Mouse (Mus musculus) MEL (cell line): ENCODE data around the gene Plin2. TPM values are rescaled to one million over a fixed set of nuclear protein-coding genes. Genes with fewer than 3 reads are reported as not detected.
A peak's percentile ranks its signal among the peaks of the same experiment; 100 is the strongest.

Experiments
- DNase-seq: peaks from one replicate; pipeline ENCODE4 v3.0.0; 2011; ENCODE audit warnings: low read depth, low spot score
- H3K27ac ChIP-seq: 2 replicates; pipeline ENCODE4 v1.5.1; 2012; ENCODE audit warnings: low read depth, mild to moderate bottlenecking, control low read depth, low read length, moderate library complexity; ENCODE audit not compliant: control insufficient read depth
- H3K27me3 ChIP-seq, 2 experiments: fragments of 150-350 bp in 1 of 2; sonication (generic) in 1 of 2; 2 replicates each; pipeline ENCODE4 v1.6.1; 2012; ENCODE audit warnings: low read length in 2 of 2, mild to moderate bottlenecking in 2 of 2, improper control_type of control experiment in 1 of 2, moderate library complexity in 1 of 2; ENCODE audit not compliant: insufficient read depth in 2 of 2, control insufficient read depth in 1 of 2
- H3K36me3 ChIP-seq, 2 experiments: 2 replicates each; pipeline ENCODE4 v1.6.1; 2012 to 2014; ENCODE audit warnings: low read length in 2 of 2, improper control_type of control experiment in 1 of 2, inconsistent platforms in 1 of 2, mild to moderate bottlenecking in 1 of 2; ENCODE audit not compliant: insufficient read depth in 2 of 2, control insufficient read depth in 1 of 2
- H3K4me1 ChIP-seq, 2 experiments: fragments of 150-350 bp in 1 of 2; sonication (generic) in 1 of 2; 2 replicates each; pipeline ENCODE4 v1.6.1; 2012; ENCODE audit warnings: low read length in 2 of 2, improper control_type of control experiment in 1 of 2, mild to moderate bottlenecking in 1 of 2; ENCODE audit not compliant: insufficient read depth in 2 of 2, control insufficient read depth in 1 of 2
- H3K4me3 ChIP-seq, 2 experiments: fragments of 150-350 bp in 1 of 2; sonication (generic) in 1 of 2; 2 replicates each; pipeline ENCODE4 v1.5.1; 2012; ENCODE audit warnings: low read depth in 2 of 2, low read length in 2 of 2, mild to moderate bottlenecking in 2 of 2, moderate library complexity in 2 of 2, control low read depth in 1 of 2, improper control_type of control experiment in 1 of 2; ENCODE audit not compliant: control insufficient read depth in 1 of 2, insufficient read depth in 1 of 2
- H3K79me2 ChIP-seq: 2 replicates; pipeline ENCODE4 v1.6.1; 2012; ENCODE audit warnings: mild to moderate bottlenecking, low read length, moderate library complexity; ENCODE audit not compliant: control insufficient read depth, poor library complexity, insufficient read depth
- H3K9ac ChIP-seq: 2 replicates; pipeline ENCODE4 v1.6.1; 2012; ENCODE audit warnings: low read depth, mild to moderate bottlenecking, control low read depth, low read length, moderate library complexity; ENCODE audit not compliant: control insufficient read depth, poor library complexity, severe bottlenecking
- H3K9me3 ChIP-seq: fragments of 150-350 bp; sonication (generic); replicated peaks from 2 replicates; pipeline ENCODE4 v1.6.1; 2012; ENCODE audit warnings: mild to moderate bottlenecking, low read length, improper control_type of control experiment, moderate library complexity; ENCODE audit not compliant: insufficient read depth
- EP300 ChIP-seq, 2 experiments: IDR thresholded peaks; 2 replicates each; pipeline ENCODE4 v1.6.1; 2011; ENCODE audit warnings: improper control_type of control experiment in 2 of 2, low read length in 2 of 2, low read depth in 1 of 2, mild to moderate bottlenecking in 1 of 2
- ETS1 ChIP-seq: IDR thresholded peaks from 2 replicates; pipeline ENCODE4 v1.6.1; 2012; ENCODE audit warnings: low read depth, mild to moderate bottlenecking, inconsistent platforms, low read length, improper control_type of control experiment, moderate library complexity
- GABPA ChIP-seq: IDR thresholded peaks from 2 replicates; pipeline ENCODE4 v1.6.1; 2012; ENCODE audit warnings: low read depth, mild to moderate bottlenecking, inconsistent platforms, low read length, improper control_type of control experiment, moderate library complexity
- HCFC1 ChIP-seq: IDR thresholded peaks from 2 replicates; pipeline ENCODE4 v1.6.1; 2012; ENCODE audit warnings: low read depth, mild to moderate bottlenecking, inconsistent platforms, low read length, improper control_type of control experiment, moderate library complexity
- MAX ChIP-seq: IDR thresholded peaks from 2 replicates; pipeline ENCODE4 v1.6.1; 2011; ENCODE audit warnings: low read length, improper control_type of control experiment
- POLR2AphosphoS2 ChIP-seq: IDR thresholded peaks from 2 replicates; pipeline ENCODE4 v1.6.1; 2011; ENCODE audit warnings: low read length, improper control_type of control experiment
- POLR2AphosphoS5 ChIP-seq: IDR thresholded peaks from 2 replicates; pipeline ENCODE4 v1.6.1; 2012; ENCODE audit warnings: low read depth, borderline replicate concordance, mild to moderate bottlenecking, inconsistent platforms, low read length, moderate library complexity, mixed read lengths
- SIN3A ChIP-seq: IDR thresholded peaks from 2 replicates; pipeline ENCODE4 v1.6.1; 2012; ENCODE audit warnings: low read length, improper control_type of control experiment, inconsistent platforms
- SMC3 ChIP-seq: IDR thresholded peaks from 2 replicates; pipeline ENCODE4 v1.6.1; 2011; ENCODE audit warnings: low read depth, low read length, improper control_type of control experiment
- TBP ChIP-seq: IDR thresholded peaks from 2 replicates; pipeline ENCODE4 v1.8.0; 2011; ENCODE audit warnings: low read depth, low read length, improper control_type of control experiment
- TCF12 ChIP-seq: IDR thresholded peaks from 2 replicates; pipeline ENCODE4 v1.6.1; 2014; ENCODE audit warnings: low read depth, mild to moderate bottlenecking, inconsistent platforms, low read length, improper control_type of control experiment, moderate library complexity
- USF2 ChIP-seq, 2 experiments: IDR thresholded peaks; 2 replicates each; pipeline ENCODE4 v1.6.1; 2011 to 2012; ENCODE audit warnings: improper control_type of control experiment in 2 of 2, low read length in 2 of 2, borderline replicate concordance in 1 of 2, inconsistent platforms in 1 of 2, low read depth in 1 of 2, mild to moderate bottlenecking in 1 of 2; ENCODE audit not compliant: insufficient read depth in 1 of 2
- polyA plus RNA-seq, 2 experiments: library from polyadenylated mRNA; stranded (reverse) in 1 of 2; unstranded in 1 of 2; fragments of >175 nt in 1 of 2; fragments of >200 nt in 1 of 2; gene quantifications; 2 replicates each; pipeline versions ENCODE4 v1.2.1 to v1.2.4; 2012; ENCODE audit warnings: low replicate concordance in 2 of 2, low read depth in 1 of 2; ENCODE audit not compliant: insufficient read length in 2 of 2, insufficient read depth in 1 of 2, missing spikeins in 1 of 2
- total RNA-seq: library from RNA; depleted of rRNA; stranded (reverse); fragments of 300-350 nt; gene quantifications from 2 replicates; pipeline ENCODE4 v1.2.3, GENCODE M21; 2012

Gene Plin2
- total and polyA plus RNA-seq, 3 experiments = 75.9 to 92.2 TPM; not detected in 1

DNA sequence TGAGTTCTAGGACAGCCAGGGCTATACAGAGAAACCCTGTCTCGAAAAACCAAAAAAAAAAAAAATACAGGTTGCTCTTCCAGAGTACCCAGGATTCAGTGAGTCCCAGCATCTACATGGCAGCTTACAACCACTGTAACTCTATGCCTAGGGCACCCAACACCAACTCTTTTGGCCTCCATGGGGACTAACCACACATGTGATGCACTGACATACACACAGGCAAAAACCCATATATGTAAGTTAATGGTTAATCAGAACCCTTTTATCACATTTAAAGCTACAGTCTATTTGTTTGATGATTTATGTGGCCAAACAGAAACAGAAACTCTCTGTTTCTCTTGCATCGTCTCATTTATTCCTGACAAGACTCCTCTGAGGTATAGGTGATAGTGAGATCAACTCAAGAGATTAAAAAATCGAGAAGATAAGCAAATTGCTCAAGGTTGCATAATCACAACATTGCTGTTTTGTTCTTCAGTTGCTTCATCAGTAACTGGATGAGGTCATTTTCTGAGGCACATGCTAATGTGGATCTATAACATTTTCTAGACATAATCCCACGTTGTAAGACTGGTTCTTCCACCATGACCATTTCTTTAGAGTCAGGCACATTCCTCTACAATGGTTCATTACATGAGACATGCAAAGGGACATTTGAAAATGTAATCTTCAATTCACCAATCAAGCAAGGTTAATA, 49.2 kb upstream of the Plin2 start:
- Histone ChIP-seq H3K79me2 (no peaks in the 10 kb centered on the region), H3K27me3 (no peaks in the 10 kb centered on the region), H3K4me1 (peaks cover 0 to 1% of the 10 kb centered on the region in 2 experiments; a peak in 1 of 4 replicates), H3K9ac (no peak overlapping the region), H3K9me3 (no peaks in the 10 kb centered on the region), H3K4me3 (no peak overlapping the region), H3K36me3 (peaks cover 0 to 5% of the 10 kb centered on the region in 2 experiments; a peak in 2 of 4 replicates), H3K27ac (no peak overlapping the region)
- TF ChIP-seq POLR2AphosphoS5 (no peak), ETS1 (peak; percentile 28; the same call in 1 of the 2 replicates)
- no peak for DNase-seq

DNA sequence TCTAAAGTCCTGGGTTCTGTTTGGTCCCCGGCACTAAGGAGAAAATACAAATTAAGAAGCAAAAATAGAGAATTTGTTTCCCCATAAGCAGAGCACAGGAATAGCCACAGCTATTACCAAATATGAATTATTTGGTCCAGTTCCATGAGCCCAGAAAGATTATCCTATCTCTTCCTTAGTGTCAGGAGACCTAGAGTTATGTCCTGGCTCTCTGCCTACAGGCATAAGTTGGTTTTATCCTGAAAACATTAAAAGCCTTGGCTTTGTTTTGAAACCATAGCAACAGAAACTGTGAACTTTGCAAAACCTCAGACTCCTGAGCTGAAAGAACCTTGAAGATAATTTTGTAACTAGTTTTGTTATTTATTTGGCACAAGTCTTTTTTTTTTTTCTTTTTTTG, 47.3 kb upstream of the Plin2 start:
- no peak overlapping the region for H3K27ac ChIP-seq
- no peaks in the 10 kb centered on the region for H3K79me2 ChIP-seq
- no peak overlapping the region for H3K9ac ChIP-seq
- H3K27me3 ChIP-seq = no peaks in the 10 kb centered on the region
- peaks cover 0 to 14% of the 10 kb centered on the region in 2 experiments; a peak in 2 of 4 replicates for H3K36me3 ChIP-seq
- H3K4me1 ChIP-seq = peaks cover 3 to 8% of the 10 kb centered on the region in 2 experiments; a peak in 3 of 4 replicates
- DNase-seq = peak; percentile 31
- H3K9me3 ChIP-seq = no peaks in the 10 kb centered on the region
- TF ChIP-seq HCFC1 = no peak
- TF ChIP-seq SMC3 = no peak
- no peak for TF ChIP-seq SIN3A
- no peak for TF ChIP-seq USF2 (IDR thresholded peaks at IDR 0.05; ENCODE audit: borderline replicate concordance in 1 of 2, insufficient read depth in 1 of 2, low read depth in 1 of 2, low read length in 2 of 2)
- TF ChIP-seq GABPA = no peak
- TF ChIP-seq, all 39 proteins: peak for 0
- no peak overlapping the region for H3K4me3 ChIP-seq

DNA sequence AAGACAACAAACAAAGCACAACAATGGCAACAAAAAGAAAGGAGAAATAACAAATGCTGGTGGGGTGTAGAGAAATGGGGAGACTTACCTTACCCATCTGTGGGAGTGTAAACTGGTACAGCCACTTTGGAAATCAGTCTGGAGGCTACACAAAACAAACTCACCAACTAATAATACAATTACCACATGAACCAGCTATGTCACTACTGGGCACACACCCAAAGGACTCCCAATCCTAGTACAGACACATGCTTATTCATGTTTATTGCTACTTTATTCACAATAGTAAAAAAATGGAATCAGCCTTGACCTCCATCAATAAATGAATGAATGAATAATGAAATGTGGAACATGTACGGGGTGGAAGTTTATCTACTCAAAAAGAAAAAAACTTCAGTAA, 45.5 kb upstream of the Plin2 start:
- no peaks in the 10 kb centered on the region for H3K9me3 ChIP-seq
- H3K36me3 ChIP-seq = peaks cover 0 to 14% of the 10 kb centered on the region in 2 experiments; a peak in 2 of 4 replicates
- peaks cover 3 to 8% of the 10 kb centered on the region in 2 experiments; a peak in 3 of 4 replicates for H3K4me1 ChIP-seq
- H3K4me3 ChIP-seq = no peak overlapping the region
- no peaks in the 10 kb centered on the region for H3K79me2 ChIP-seq
- no peak overlapping the region for H3K9ac ChIP-seq
- TF ChIP-seq EP300 (IDR thresholded peaks at IDR 0.05; ENCODE audit: low read depth in 1 of 2, low read length in 2 of 2) (no peak), TBP (no peak), POLR2AphosphoS2 (no peak), TCF12 (no peak), MAX (no peak)
- no peak for DNase-seq
- H3K27me3 ChIP-seq = no peaks in the 10 kb centered on the region
- H3K27ac ChIP-seq = no peak overlapping the region
